Mouse (Mus musculus): ENCODE measurements around the gene Spink4.
A peak's percentile ranks its signal among the peaks of the same experiment; 100 is the strongest.

The Spink4 gene

DNA sequence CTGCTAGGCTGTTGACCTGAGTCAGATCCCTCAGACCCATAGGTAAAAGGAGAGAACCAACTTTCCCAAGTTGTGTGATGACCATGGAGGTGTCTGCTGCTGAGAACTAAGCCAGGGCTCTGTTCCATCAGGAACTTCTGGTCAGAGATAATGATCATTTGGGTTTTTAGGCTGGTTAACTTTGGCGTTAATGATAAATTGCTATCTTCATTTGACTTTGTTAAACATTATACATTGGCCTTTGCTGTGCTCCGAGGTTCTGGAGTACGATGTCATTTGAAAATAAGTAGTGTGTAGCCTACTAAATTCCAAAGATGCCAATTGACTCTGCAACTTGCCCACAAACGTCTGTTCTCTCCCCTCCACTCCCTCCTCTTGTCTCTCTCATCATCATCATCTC, 49.3 kb downstream of the Spink4 start:
- no peak for DNase-seq (ENCODE audit: low spot score)

DNA sequence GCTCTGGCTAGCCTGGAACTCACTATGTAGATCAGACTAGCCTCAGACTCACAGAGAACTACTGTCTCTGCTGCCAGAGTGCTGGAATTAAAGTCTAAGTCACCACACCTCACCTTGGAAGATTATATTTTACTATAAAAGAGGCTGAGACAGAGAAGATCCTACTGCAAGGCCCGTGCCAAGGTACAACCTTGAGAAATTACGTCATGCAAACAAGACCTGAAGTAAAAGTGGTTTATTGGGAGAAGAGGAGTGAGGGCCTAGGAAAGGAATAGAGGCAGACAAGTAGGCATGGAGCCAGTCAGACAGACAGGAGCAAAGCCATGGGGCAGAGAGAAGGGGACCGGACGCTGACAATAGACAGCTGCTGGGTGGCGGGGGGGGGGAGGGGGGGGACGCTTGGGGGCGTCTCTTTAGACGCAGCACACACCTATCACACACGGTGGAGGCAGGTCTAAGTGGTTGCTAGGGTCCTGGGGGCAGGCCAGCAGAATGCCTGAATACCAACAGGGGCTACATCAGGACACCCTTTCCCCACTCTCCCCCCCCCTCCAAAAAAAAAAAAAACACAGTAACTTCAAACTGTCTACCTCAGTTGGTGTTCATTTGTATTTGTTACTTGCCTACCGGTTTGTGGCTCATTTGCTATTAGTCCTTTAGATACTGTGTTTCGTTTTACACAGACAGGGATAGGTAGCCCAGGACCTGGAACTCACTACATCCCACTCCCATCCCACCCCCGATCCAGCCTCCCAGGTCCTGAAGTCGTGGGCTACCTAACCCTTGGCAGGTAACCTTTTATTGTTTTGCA, 50.1 kb downstream of the Spink4 start:
- no peak for DNase-seq (ENCODE audit: low spot score)

DNA sequence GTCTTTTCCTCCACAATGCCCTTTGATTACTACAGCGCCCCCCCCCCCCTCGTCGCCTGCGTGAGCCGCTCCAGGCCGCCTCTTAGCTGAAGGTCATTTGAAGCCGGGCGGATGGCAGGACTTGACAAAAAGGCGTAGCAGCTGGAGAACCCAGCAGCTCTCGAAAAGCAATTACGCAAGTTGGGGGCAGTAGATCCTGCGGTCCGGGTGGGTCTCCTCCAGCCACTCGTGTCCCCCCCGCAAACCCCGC, 50.7 kb downstream of the Spink4 start:
- DNase-seq (ENCODE audit: low spot score): no peak

DNA sequence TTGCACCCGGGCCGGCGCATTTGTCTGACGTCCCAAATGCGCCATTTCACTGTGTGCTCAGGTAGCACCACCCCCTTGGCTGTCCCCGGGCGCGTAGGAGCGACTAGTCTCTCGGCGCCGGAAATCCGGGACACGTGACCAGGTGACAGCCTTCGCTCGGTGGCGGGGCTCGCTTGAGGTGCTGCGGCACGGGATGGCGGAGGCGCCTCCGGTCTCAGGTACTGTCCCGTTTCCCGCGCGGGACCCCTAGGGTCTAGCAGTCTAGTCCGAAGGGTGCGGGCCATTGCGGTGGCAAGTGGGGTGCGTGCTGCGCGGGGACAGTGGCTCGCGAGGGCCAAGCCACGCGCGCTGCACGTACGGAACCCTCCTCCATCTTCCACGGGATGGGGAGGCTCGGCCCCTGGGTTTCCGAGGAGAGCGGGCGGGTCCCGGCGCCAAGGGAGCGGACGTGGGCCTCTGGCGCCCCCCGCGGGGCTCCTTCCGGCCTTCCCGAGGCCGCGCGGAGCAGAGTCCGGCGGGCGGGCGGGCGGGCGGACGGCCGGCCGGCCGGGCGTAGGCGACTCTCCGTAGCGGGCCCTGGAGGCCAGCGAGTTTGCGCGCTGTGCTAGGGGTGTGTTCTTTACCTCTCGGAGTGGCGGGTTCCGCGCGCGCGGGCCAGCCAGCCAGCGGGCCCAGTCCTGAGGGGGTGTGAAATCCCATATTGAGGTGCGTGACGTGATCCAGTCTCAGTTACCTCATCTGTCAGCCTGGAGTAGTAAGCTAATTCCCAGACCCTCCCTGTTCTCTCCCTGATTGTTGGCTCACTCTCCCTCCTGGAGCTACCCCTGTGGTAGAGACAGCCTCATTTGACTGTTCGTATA, 51.2 kb downstream of the Spink4 start, which contains the start of gene Nfx1:
TSS of gene Nfx1 (plus strand) at position 65 of the 860 bp plus-strand sequence.
- DNase-seq (ENCODE audit: low spot score): peak; percentile 96

DNA sequence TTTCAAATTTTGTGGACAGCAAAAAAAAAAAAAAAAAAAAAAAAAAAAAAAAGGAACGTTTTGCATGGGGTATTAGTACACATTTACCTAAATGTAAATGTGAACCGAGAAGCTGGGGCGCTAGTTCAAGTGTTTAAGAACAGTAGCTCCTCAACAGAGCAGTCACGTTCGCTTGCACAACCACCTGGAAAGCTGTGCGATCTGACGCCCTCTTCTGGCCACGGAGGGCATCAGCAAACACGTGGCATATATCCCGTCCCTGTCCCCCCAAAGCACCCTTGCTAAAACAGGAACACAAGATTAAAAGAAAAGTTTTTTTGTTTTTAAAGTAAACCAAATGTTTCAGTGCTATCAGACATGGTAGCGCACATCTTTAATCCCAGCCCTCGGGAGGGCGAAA, 51.9 kb downstream of the Spink4 start:
- DNase-seq (ENCODE audit: low spot score): peak; percentile 76

DNA sequence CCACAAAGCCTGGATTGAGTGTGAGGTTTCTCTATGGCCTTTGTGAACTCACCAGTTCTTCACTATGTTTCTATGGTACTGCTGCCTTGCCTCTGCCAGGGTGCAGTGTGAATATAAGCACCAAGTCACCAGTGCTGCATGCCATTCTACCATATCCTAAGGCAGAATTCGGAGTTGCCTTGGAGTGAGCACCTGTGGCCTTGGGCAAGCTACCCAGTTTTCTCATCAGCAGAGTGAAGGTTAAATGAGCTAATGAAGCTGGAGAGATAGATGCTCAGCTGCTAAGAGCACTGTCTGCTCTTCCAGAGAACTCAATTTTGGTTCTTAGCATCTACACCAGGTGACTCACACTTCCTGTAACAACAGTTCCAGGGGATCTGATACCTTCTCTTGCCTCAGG, 54.2 kb downstream of the Spink4 start:
- no peak for DNase-seq (ENCODE audit: low spot score)

DNA sequence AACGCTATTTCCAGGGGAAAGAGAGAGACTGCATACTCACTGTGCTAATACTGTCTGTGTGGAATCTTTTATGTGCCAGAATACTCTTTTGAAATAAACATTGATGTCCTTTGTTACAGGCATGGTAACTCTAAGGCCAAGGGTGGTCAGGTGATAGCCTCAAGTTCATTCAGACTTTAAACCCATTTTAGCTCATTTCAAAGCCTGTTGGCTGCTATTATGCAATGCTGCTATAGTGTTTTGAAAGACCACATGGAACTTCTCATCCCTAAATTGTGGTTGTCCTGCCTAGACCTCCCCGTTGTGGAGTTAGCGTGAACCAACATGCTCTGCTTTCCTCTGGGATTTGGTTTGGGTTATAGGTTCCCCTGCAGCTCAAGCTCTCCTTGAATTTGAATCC, 55.8 kb downstream of the Spink4 start:
- DNase-seq (ENCODE audit: low spot score): no peak

DNA sequence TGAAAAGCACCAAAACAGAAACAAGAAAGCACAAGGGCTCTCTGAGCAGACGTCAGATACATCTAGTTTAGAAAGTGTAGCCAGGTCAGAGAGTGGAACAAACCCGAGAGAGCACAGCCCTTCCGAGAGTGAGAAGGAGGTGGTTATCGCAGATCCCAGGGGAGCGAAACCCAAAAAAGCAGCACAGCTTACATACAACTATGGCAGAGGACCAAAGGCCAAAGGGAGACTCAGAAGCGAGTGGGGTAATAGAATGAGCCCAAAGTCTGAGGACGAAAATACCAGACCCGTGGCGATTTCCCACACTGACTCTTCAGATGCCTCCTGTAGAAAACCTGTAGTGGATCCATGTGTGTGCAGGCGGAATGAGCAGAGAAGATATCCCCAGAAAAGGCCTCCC, 56.8 kb downstream of the Spink4 start:
- no peak for DNase-seq (ENCODE audit: low spot score)

DNA sequence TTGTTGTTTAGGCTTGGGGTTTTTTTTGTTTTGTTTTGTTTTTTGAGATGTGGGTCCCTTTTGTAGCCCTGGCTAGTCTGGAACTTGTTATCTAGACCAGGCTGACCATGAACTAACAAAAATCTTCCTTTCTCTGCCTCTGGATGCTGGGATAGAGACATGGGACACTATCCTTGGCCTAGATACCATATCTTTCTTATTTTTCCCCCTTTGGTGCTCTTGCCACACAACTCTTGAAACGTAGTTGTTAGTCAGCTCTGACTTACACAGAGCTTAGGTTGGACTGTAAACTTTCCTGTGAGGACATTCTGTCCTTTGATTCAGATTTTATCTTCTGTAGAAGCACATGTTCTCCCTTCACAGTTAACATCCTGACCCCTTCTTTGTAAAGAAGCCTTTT, 59.6 kb downstream of the Spink4 start:
- DNase-seq (ENCODE audit: low spot score): no peak
